Mouse (Mus musculus) megakaryocyte-erythroid progenitor cell, adult 5-6 weeks (primary cell): Measurements from ENCODE around the gene Prss23. TPM values are rescaled to one million over a fixed set of nuclear protein-coding genes. Genes with fewer than 3 reads are reported as not detected.

Source experiments
- total RNA-seq, 2 experiments: library from RNA; stranded (forward) in 1 of 2; stranded (reverse) in 1 of 2; fragments of 200-1000, 215-1000 nt in 1 of 2; fragments of >200 nt in 1 of 2; fragmentation: Nextera tagmentation in 1 of 2; gene quantifications; 2 replicates each; pipeline ENCODE4 v1.2.3; 2014 to 2017

The Prss23 gene
- total RNA-seq, 2 experiments from 2014 or later: not detected

Other genes starting within 250 kb of the Prss23 start
- gene Tmem135, start 123.0 kb downstream of the Prss23 start, total RNA-seq (2014; fragmentation: Nextera tagmentation): 20.8 and 21.9 TPM in 2 replicates
- gene Tmem135, start 123.0 kb downstream of the Prss23 start, total RNA-seq (2017): 15.5 and 19.1 TPM in 2 replicates
- gene Fzd4, start 122.8 kb downstream of the Prss23 start, total RNA-seq (2014; fragmentation: Nextera tagmentation): not detected in 2 replicates
- gene Fzd4, start 122.8 kb downstream of the Prss23 start, total RNA-seq (2017): 0.14 TPM in 1 of 2 replicates, not detected in the other
- not detected in 2 replicates for gene Me3, start 105.2 kb upstream of the Prss23 start, total RNA-seq (2014; fragmentation: Nextera tagmentation)
- not detected in 2 replicates for gene Me3, start 105.2 kb upstream of the Prss23 start, total RNA-seq (2017)